Mouse (Mus musculus): ENCODE measurements around the gene Cped1. TPM values are rescaled to one million over a fixed set of nuclear protein-coding genes. Genes with fewer than 3 reads are reported as not detected.

Gene Cped1
- polyA plus RNA-seq, 1 experiment from 2014 or later: 26.6 TPM

DNA sequence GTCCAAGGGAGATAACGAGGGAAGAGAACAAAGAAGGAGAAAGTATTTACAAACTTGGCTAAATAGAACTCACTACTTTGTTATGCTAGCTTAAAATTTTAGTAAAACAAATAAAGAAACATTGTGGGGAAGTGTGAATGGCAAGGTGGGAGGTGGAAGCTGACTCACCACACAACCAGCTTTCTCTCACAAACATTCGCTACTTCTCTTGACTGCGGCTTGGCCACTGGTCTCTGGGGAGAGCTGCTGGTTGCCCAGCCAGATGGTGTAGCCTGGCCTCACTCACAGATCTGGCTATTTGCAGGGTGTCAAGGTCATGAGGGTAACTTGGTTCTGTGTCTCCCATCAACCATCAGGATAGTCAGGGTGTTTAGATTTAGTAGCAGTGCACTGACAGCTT lies 116.2 kb downstream of the Cped1 start:
- Histone ChIP-seq H3K27me3 (ENCODE audit: control insufficient read depth, insufficient read depth, low read length) (no peaks in the 10 kb centered on the region), H3K4me3 (replicated peaks; ENCODE audit: low read length) (no peak overlapping the region), H3K9ac (ENCODE audit: low read length) (no peak overlapping the region), H3K4me2 (ENCODE audit: low read depth, low read length) (no peak overlapping the region), H3K9me3 (replicated peaks; ENCODE audit: control insufficient read depth, low read length) (no peaks in the 10 kb centered on the region), H3K36me3 (ENCODE audit: control insufficient read depth, insufficient read depth, low read length) (no peaks in the 10 kb centered on the region), H3K4me1 (ENCODE audit: control insufficient read depth, insufficient read depth, low read length) (no peaks in the 10 kb centered on the region), H3K27ac (ENCODE audit: low read length) (no peak overlapping the region)
- 57% methylated on average over 3 of the region's 3 CpGs for WGBS
- no peak for ATAC-seq (ENCODE audit: insufficient read depth, low FRiP score)

DNA sequence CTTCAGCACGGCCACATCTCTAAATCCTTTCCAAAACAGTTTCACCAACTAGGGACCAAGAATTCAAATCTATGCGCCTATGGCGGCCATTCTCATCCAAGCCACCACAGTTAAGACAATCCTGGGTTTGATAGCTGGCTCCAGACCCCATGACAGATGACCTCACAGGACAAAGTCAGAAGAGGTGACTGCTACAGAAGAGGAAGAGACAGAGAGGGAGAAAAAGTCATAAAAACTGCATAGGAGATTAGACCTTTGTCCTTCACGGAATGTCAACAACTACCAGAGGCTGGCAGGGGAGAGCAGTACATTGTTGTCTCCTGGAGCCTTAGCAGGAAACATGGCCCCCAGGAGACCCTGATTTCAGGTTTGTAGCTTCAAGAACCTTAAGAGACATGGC lies 117.0 kb downstream of the Cped1 start:
- ATAC-seq (ENCODE audit: insufficient read depth, low FRiP score): no peak
- no peaks in the 10 kb centered on the region for H3K36me3 ChIP-seq (ENCODE audit: control insufficient read depth, insufficient read depth, low read length)
- 82% methylated on average over 4 of the region's 4 CpGs for WGBS
- H3K27ac ChIP-seq (ENCODE audit: low read length): no peak overlapping the region
- H3K27me3 ChIP-seq (ENCODE audit: control insufficient read depth, insufficient read depth, low read length): no peaks in the 10 kb centered on the region
- no peak overlapping the region for H3K4me3 ChIP-seq (replicated peaks; ENCODE audit: low read length)
- H3K4me2 ChIP-seq (ENCODE audit: low read depth, low read length): no peak overlapping the region
- no peaks in the 10 kb centered on the region for H3K9me3 ChIP-seq (replicated peaks; ENCODE audit: control insufficient read depth, low read length)
- no peak overlapping the region for H3K9ac ChIP-seq (ENCODE audit: low read length)
- no peaks in the 10 kb centered on the region for H3K4me1 ChIP-seq (ENCODE audit: control insufficient read depth, insufficient read depth, low read length)

DNA sequence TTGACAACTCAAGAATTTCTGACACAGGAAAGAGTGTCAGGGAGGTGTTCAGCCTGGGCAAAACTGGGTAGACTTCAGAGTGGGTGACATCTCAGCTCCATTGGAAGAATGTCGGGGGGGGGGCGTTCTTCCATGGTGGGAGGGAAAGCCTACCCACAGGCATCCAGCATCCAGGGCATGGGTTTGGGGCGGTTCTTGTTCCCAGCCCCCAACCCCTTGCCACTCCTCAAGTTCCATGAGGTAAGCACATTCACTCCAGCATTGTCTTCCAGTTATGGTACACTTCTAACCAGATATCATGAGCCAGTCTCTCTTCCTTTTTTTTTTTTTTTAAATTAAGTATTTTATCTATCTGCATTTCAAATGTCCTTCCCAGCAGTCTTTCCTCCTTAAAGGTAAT lies 118.0 kb downstream of the Cped1 start:
- WGBS: 88% methylated on average over 3 of the region's 3 CpGs
- no peaks in the 10 kb centered on the region for H3K36me3 ChIP-seq (ENCODE audit: control insufficient read depth, insufficient read depth, low read length)
- H3K4me3 ChIP-seq (replicated peaks; ENCODE audit: low read length): no peak overlapping the region
- H3K4me2 ChIP-seq (ENCODE audit: low read depth, low read length): no peak overlapping the region
- ATAC-seq (ENCODE audit: insufficient read depth, low FRiP score): no peak
- H3K9ac ChIP-seq (ENCODE audit: low read length): no peak overlapping the region
- no peaks in the 10 kb centered on the region for H3K9me3 ChIP-seq (replicated peaks; ENCODE audit: control insufficient read depth, low read length)
- no peak overlapping the region for H3K27ac ChIP-seq (ENCODE audit: low read length)
- no peaks in the 10 kb centered on the region for H3K27me3 ChIP-seq (ENCODE audit: control insufficient read depth, insufficient read depth, low read length)
- H3K4me1 ChIP-seq (ENCODE audit: control insufficient read depth, insufficient read depth, low read length): no peaks in the 10 kb centered on the region

DNA sequence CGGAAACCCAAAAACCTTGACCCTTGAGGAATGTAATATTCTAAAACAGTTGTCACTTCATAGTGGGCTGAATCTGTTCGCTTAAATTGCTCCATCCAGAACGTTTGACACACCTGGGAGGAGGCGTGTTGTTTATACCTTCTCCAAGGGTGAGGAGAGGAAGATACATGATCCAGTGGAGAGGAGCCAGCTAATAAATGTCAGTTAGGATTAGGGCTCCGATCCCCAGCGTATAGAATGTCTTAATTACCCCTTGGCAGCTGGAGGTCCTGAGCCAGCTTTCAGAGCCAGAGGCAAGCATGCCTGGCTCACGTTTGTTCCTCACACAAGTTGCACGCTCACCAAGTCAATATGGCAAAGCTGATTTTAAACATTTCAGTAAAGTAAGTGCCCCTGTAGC lies 118.5 kb downstream of the Cped1 start:
- WGBS: 34% methylated on average over 8 of the region's 8 CpGs
- no peak overlapping the region for H3K4me2 ChIP-seq (ENCODE audit: low read depth, low read length)
- no peaks in the 10 kb centered on the region for H3K27me3 ChIP-seq (ENCODE audit: control insufficient read depth, insufficient read depth, low read length)
- no peak for ATAC-seq (ENCODE audit: insufficient read depth, low FRiP score)
- no peak overlapping the region for H3K4me3 ChIP-seq (replicated peaks; ENCODE audit: low read length)
- no peaks in the 10 kb centered on the region for H3K4me1 ChIP-seq (ENCODE audit: control insufficient read depth, insufficient read depth, low read length)
- H3K9ac ChIP-seq (ENCODE audit: low read length): no peak overlapping the region
- no peak overlapping the region for H3K27ac ChIP-seq (ENCODE audit: low read length)
- H3K36me3 ChIP-seq (ENCODE audit: control insufficient read depth, insufficient read depth, low read length): no peaks in the 10 kb centered on the region
- H3K9me3 ChIP-seq (replicated peaks; ENCODE audit: control insufficient read depth, low read length): no peaks in the 10 kb centered on the region

DNA sequence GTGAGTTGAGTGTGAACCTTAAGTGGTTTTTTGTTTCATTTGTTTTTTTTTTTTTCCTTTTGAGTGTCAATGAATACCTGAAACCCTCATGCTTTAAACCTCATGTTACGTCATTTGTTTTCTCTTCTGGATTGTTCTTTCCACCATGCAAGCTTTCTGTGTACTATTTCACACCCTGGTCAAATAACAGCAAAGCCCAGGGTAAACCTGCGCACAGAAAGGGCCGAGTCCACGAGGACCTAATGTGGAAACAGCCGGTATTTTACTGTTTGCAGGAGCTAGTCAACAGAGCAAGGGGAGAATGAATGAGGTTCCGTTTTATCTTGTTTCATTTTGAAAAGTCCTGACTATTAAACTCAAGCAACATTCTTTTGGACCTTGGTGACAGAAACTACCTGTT lies 128.4 kb downstream of the Cped1 start:
- Histone ChIP-seq H3K9ac (ENCODE audit: low read length) (no peak overlapping the region), H3K27me3 (ENCODE audit: control insufficient read depth, insufficient read depth, low read length) (no peaks in the 10 kb centered on the region), H3K4me2 (ENCODE audit: low read depth, low read length) (no peak overlapping the region), H3K9me3 (replicated peaks; ENCODE audit: control insufficient read depth, low read length) (no peaks in the 10 kb centered on the region), H3K4me3 (replicated peaks; ENCODE audit: low read length) (no peak overlapping the region), H3K36me3 (ENCODE audit: control insufficient read depth, insufficient read depth, low read length) (no peaks in the 10 kb centered on the region), H3K4me1 (ENCODE audit: control insufficient read depth, insufficient read depth, low read length) (no peaks in the 10 kb centered on the region), H3K27ac (ENCODE audit: low read length) (no peak overlapping the region)
- no peak for ATAC-seq (ENCODE audit: insufficient read depth, low FRiP score)
- 69% methylated on average over 6 of the region's 6 CpGs for WGBS

DNA sequence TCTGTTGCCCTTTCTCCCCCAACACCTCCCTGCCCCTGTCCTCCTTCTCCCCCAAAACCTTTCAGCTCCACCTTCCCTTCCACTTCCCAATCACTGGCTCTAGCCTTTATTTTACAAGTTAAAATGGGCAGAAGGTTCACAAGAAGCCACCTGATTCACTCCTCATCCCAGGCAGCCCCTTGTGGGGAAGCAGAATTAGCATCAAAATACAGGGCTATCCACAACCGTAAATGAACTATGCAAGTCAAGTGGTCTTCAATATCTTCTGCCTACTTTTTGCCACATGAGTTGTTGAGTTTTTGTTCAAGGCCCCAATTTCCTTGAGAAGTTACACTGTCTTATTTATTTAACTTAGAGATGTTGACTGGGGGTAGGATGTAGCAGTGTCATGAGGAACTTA lies 131.0 kb downstream of the Cped1 start:
- H3K4me2 ChIP-seq (ENCODE audit: low read depth, low read length): no peak overlapping the region
- WGBS: 86% methylated on average over 1 of the region's 1 CpGs
- H3K9ac ChIP-seq (ENCODE audit: low read length): no peak overlapping the region
- H3K27ac ChIP-seq (ENCODE audit: low read length): no peak overlapping the region
- no peaks in the 10 kb centered on the region for H3K27me3 ChIP-seq (ENCODE audit: control insufficient read depth, insufficient read depth, low read length)
- no peak for ATAC-seq (ENCODE audit: insufficient read depth, low FRiP score)
- H3K4me3 ChIP-seq (replicated peaks; ENCODE audit: low read length): no peak overlapping the region
- H3K9me3 ChIP-seq (replicated peaks; ENCODE audit: control insufficient read depth, low read length): no peaks in the 10 kb centered on the region
- H3K4me1 ChIP-seq (ENCODE audit: control insufficient read depth, insufficient read depth, low read length): no peaks in the 10 kb centered on the region
- H3K36me3 ChIP-seq (ENCODE audit: control insufficient read depth, insufficient read depth, low read length): no peaks in the 10 kb centered on the region

DNA sequence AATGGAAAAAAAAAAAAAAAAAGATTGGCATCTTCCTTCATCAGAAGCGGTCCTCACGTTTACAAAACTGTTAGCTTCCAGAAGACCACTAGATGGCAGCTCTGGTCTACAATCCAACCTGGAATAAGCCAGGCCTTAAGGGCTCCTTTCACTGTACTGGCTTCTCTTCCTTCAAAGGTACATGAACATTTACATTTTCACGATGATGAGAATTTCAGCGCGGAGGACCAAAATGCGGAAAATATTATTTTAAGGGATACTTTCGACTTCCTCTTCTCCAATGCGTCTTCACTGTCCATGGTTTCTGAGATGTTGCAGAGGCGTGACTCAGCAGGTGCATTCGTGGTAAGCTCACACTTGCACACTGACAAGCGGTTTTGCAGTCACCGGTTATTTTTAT lies 136.4 kb downstream of the Cped1 start:
- H3K4me2 ChIP-seq (ENCODE audit: low read depth, low read length): no peak overlapping the region
- no peak overlapping the region for H3K4me3 ChIP-seq (replicated peaks; ENCODE audit: low read length)
- no peak overlapping the region for H3K27ac ChIP-seq (ENCODE audit: low read length)
- no peak overlapping the region for H3K9ac ChIP-seq (ENCODE audit: low read length)
- 32% methylated on average over 12 of the region's 12 CpGs for WGBS
- no peaks in the 10 kb centered on the region for H3K36me3 ChIP-seq (ENCODE audit: control insufficient read depth, insufficient read depth, low read length)
- no peak for ATAC-seq (ENCODE audit: insufficient read depth, low FRiP score)
- no peaks in the 10 kb centered on the region for H3K4me1 ChIP-seq (ENCODE audit: control insufficient read depth, insufficient read depth, low read length)
- H3K27me3 ChIP-seq (ENCODE audit: control insufficient read depth, insufficient read depth, low read length): no peaks in the 10 kb centered on the region
- H3K9me3 ChIP-seq (replicated peaks; ENCODE audit: control insufficient read depth, low read length): no peaks in the 10 kb centered on the region

DNA sequence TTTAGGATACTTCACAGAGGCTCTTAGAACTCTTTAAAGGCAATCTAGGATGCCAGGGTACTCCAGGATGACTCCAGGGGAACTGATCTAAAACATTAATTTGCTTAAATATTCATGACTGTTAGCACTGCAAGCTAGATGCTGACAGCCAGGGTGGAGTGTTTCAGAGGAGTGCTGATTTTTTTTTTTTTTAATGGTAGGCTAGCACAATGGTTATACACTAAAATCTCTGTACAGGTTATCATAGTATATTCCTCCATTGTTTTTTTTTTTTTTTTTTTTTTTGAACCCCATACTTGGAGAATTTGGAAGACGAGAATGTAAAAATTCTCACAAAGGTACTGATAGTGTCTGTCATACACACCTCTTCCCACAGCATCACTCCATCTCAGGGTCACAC lies 137.0 kb downstream of the Cped1 start:
- Histone ChIP-seq H3K9me3 (replicated peaks; ENCODE audit: control insufficient read depth, low read length) (no peaks in the 10 kb centered on the region), H3K4me1 (ENCODE audit: control insufficient read depth, insufficient read depth, low read length) (no peaks in the 10 kb centered on the region), H3K4me2 (ENCODE audit: low read depth, low read length) (no peak overlapping the region), H3K4me3 (replicated peaks; ENCODE audit: low read length) (no peak overlapping the region), H3K27me3 (ENCODE audit: control insufficient read depth, insufficient read depth, low read length) (no peaks in the 10 kb centered on the region), H3K9ac (ENCODE audit: low read length) (no peak overlapping the region), H3K36me3 (ENCODE audit: control insufficient read depth, insufficient read depth, low read length) (no peaks in the 10 kb centered on the region), H3K27ac (ENCODE audit: low read length) (no peak overlapping the region)
- no peak for ATAC-seq (ENCODE audit: insufficient read depth, low FRiP score)
- 85% methylated on average over 1 of the region's 1 CpGs for WGBS

DNA sequence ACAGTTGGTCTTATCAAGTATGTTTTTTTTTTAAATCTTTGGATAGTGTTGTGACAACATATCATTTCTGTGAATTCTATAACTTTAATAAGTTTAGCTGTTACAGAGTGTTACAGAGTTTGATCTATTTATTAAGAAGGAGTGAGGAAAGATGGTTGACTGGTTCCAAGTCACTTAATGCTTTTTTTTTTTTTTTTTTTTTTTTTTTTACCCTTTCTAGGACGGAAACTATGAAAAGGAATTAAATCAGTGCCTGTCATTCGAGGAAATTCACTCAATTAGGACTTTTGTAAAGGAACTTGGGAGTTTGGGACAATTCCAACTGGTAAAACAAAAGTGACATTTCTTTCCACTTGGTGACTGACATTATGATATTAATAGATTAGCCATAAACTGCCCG lies 137.6 kb downstream of the Cped1 start:
- Histone ChIP-seq H3K4me2 (ENCODE audit: low read depth, low read length) (no peak overlapping the region), H3K9me3 (replicated peaks; ENCODE audit: control insufficient read depth, low read length) (no peaks in the 10 kb centered on the region), H3K36me3 (ENCODE audit: control insufficient read depth, insufficient read depth, low read length) (no peaks in the 10 kb centered on the region), H3K9ac (ENCODE audit: low read length) (no peak overlapping the region), H3K4me3 (replicated peaks; ENCODE audit: low read length) (no peak overlapping the region), H3K4me1 (ENCODE audit: control insufficient read depth, insufficient read depth, low read length) (no peaks in the 10 kb centered on the region), H3K27ac (ENCODE audit: low read length) (no peak overlapping the region), H3K27me3 (ENCODE audit: control insufficient read depth, insufficient read depth, low read length) (no peaks in the 10 kb centered on the region)
- no peak for ATAC-seq (ENCODE audit: insufficient read depth, low FRiP score)
- 55% methylated on average over 3 of the region's 3 CpGs for WGBS

All from stomach, embryonic 16.5 days (tissue).